Mouse (Mus musculus) MEL (cell line): Measurements from ENCODE around the gene Rnaseh2b. TPM values are rescaled to one million over a fixed set of nuclear protein-coding genes. Genes with fewer than 3 reads are reported as not detected.
A peak's percentile ranks its signal among the peaks of the same experiment; 100 is the strongest.

Experiments used
- DNase-seq: peaks from one replicate; pipeline ENCODE4 v3.0.0; 2011; ENCODE audit warnings: low read depth, low spot score
- H3K27ac ChIP-seq: 2 replicates; pipeline ENCODE4 v1.5.1; 2012; ENCODE audit warnings: low read depth, mild to moderate bottlenecking, control low read depth, low read length, moderate library complexity; ENCODE audit not compliant: control insufficient read depth
- H3K27me3 ChIP-seq, 2 experiments: fragments of 150-350 bp in 1 of 2; sonication (generic) in 1 of 2; 2 replicates each; pipeline ENCODE4 v1.6.1; 2012; ENCODE audit warnings: low read length in 2 of 2, mild to moderate bottlenecking in 2 of 2, improper control_type of control experiment in 1 of 2, moderate library complexity in 1 of 2; ENCODE audit not compliant: insufficient read depth in 2 of 2, control insufficient read depth in 1 of 2
- H3K36me3 ChIP-seq, 2 experiments: 2 replicates each; pipeline ENCODE4 v1.6.1; 2012 to 2014; ENCODE audit warnings: low read length in 2 of 2, improper control_type of control experiment in 1 of 2, inconsistent platforms in 1 of 2, mild to moderate bottlenecking in 1 of 2; ENCODE audit not compliant: insufficient read depth in 2 of 2, control insufficient read depth in 1 of 2
- H3K4me1 ChIP-seq, 2 experiments: fragments of 150-350 bp in 1 of 2; sonication (generic) in 1 of 2; 2 replicates each; pipeline ENCODE4 v1.6.1; 2012; ENCODE audit warnings: low read length in 2 of 2, improper control_type of control experiment in 1 of 2, mild to moderate bottlenecking in 1 of 2; ENCODE audit not compliant: insufficient read depth in 2 of 2, control insufficient read depth in 1 of 2
- H3K4me3 ChIP-seq, 2 experiments: fragments of 150-350 bp in 1 of 2; sonication (generic) in 1 of 2; 2 replicates each; pipeline ENCODE4 v1.5.1; 2012; ENCODE audit warnings: low read depth in 2 of 2, low read length in 2 of 2, mild to moderate bottlenecking in 2 of 2, moderate library complexity in 2 of 2, control low read depth in 1 of 2, improper control_type of control experiment in 1 of 2; ENCODE audit not compliant: control insufficient read depth in 1 of 2, insufficient read depth in 1 of 2
- H3K79me2 ChIP-seq: 2 replicates; pipeline ENCODE4 v1.6.1; 2012; ENCODE audit warnings: mild to moderate bottlenecking, low read length, moderate library complexity; ENCODE audit not compliant: control insufficient read depth, poor library complexity, insufficient read depth
- H3K9ac ChIP-seq: 2 replicates; pipeline ENCODE4 v1.6.1; 2012; ENCODE audit warnings: low read depth, mild to moderate bottlenecking, control low read depth, low read length, moderate library complexity; ENCODE audit not compliant: control insufficient read depth, poor library complexity, severe bottlenecking
- H3K9me3 ChIP-seq: fragments of 150-350 bp; sonication (generic); replicated peaks from 2 replicates; pipeline ENCODE4 v1.6.1; 2012; ENCODE audit warnings: mild to moderate bottlenecking, low read length, improper control_type of control experiment, moderate library complexity; ENCODE audit not compliant: insufficient read depth
- BHLHE40 ChIP-seq: IDR thresholded peaks from 2 replicates; pipeline ENCODE4 v1.6.1; 2012; ENCODE audit warnings: low read depth, mild to moderate bottlenecking, inconsistent platforms, low read length, improper control_type of control experiment, borderline replicate concordance
- E2F4 ChIP-seq: IDR thresholded peaks from 2 replicates; pipeline ENCODE4 v1.6.1; 2011; ENCODE audit warnings: low read depth, low read length, improper control_type of control experiment, borderline replicate concordance
- KAT2A ChIP-seq: conservative IDR thresholded peaks from 2 replicates; pipeline ENCODE4 v1.6.1; 2012; ENCODE audit warnings: low read depth, low read length, improper control_type of control experiment, inconsistent platforms
- MXI1 ChIP-seq: IDR thresholded peaks from 2 replicates; pipeline ENCODE4 v1.6.1; 2011; ENCODE audit warnings: mild to moderate bottlenecking, low read depth, low read length, improper control_type of control experiment
- NRF1 ChIP-seq: IDR thresholded peaks from 2 replicates; pipeline ENCODE4 v1.6.1; 2014; ENCODE audit warnings: low read depth, mild to moderate bottlenecking, inconsistent platforms, low read length, improper control_type of control experiment, moderate library complexity; ENCODE audit not compliant: poor library complexity, insufficient read depth, severe bottlenecking
- SMC3 ChIP-seq: IDR thresholded peaks from 2 replicates; pipeline ENCODE4 v1.6.1; 2011; ENCODE audit warnings: low read depth, low read length, improper control_type of control experiment
- TAL1 ChIP-seq: IDR thresholded peaks from 2 replicates; pipeline ENCODE4 v1.6.1; 2012; ENCODE audit warnings: mild to moderate bottlenecking, inconsistent platforms, low read length, moderate library complexity, mixed read lengths
- TCF12 ChIP-seq: IDR thresholded peaks from 2 replicates; pipeline ENCODE4 v1.6.1; 2014; ENCODE audit warnings: low read depth, mild to moderate bottlenecking, inconsistent platforms, low read length, improper control_type of control experiment, moderate library complexity
- USF1 ChIP-seq: IDR thresholded peaks from 2 replicates; pipeline ENCODE4 v1.6.1; 2014; ENCODE audit warnings: low read depth, mild to moderate bottlenecking, inconsistent platforms, low read length, improper control_type of control experiment, moderate library complexity
- USF2 ChIP-seq, 2 experiments: IDR thresholded peaks; 2 replicates each; pipeline ENCODE4 v1.6.1; 2011 to 2012; ENCODE audit warnings: improper control_type of control experiment in 2 of 2, low read length in 2 of 2, borderline replicate concordance in 1 of 2, inconsistent platforms in 1 of 2, low read depth in 1 of 2, mild to moderate bottlenecking in 1 of 2; ENCODE audit not compliant: insufficient read depth in 1 of 2
- ZMIZ1 ChIP-seq: IDR thresholded peaks from 2 replicates; pipeline ENCODE4 v1.6.1; 2012; ENCODE audit warnings: low read depth, mild to moderate bottlenecking, inconsistent platforms, low read length, improper control_type of control experiment, moderate library complexity
- ZNF384 ChIP-seq: IDR thresholded peaks from 2 replicates; pipeline ENCODE4 v1.6.1; 2012; ENCODE audit warnings: low read depth, mild to moderate bottlenecking, inconsistent platforms, low read length, improper control_type of control experiment
- polyA plus RNA-seq, 2 experiments: library from polyadenylated mRNA; stranded (reverse) in 1 of 2; unstranded in 1 of 2; fragments of >175 nt in 1 of 2; fragments of >200 nt in 1 of 2; gene quantifications; 2 replicates each; pipeline versions ENCODE4 v1.2.1 to v1.2.4; 2012; ENCODE audit warnings: low replicate concordance in 2 of 2, low read depth in 1 of 2; ENCODE audit not compliant: insufficient read length in 2 of 2, insufficient read depth in 1 of 2, missing spikeins in 1 of 2
- total RNA-seq: library from RNA; depleted of rRNA; stranded (reverse); fragments of 300-350 nt; gene quantifications from 2 replicates; pipeline ENCODE4 v1.2.3, GENCODE M21; 2012

The Rnaseh2b gene
- total and polyA plus RNA-seq, 3 experiments = 50.2 to 412 (median 88.2) TPM

GRCm38 (mm10) chr14:62380606-62381005 is 88.2 kb downstream of the Rnaseh2b start:
- Histone ChIP-seq H3K9ac (no peak overlapping the region), H3K4me1 (no peaks in the 10 kb centered on the region), H3K36me3 (no peaks in the 10 kb centered on the region; a peak in 1 of 4 replicates), H3K4me3 (no peak overlapping the region), H3K9me3 (no peaks in the 10 kb centered on the region), H3K27ac (no peak overlapping the region), H3K79me2 (no peaks in the 10 kb centered on the region), H3K27me3 (no peaks in the 10 kb centered on the region)
- peak; percentile 14 for DNase-seq
- TF ChIP-seq NRF1 (peak; percentile 40; the same call in 1 of the 2 replicates), ZNF384 (no peak)

DNA sequence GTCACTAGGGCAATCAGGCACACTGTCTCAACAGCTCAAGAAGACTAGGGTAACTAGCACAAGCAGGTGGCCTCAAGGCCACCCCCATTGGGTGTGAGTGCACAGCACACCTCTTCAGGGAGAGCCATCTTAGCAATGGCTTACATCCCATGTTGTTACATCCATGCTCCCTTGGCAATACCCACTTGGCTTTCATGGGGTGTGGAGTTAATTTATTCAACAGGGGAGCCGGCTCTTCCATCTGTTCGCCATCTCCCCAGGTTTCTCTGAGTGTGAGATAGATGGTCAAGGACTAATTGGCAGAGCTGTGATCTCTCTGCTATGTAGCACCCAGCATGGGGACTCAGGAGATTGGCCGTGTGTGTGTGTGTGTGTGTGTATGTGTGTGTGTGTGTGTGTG is 90.7 kb downstream of the Rnaseh2b start:
- H3K4me1 ChIP-seq = no peaks in the 10 kb centered on the region
- no peak for DNase-seq

GRCm38 (mm10) chr14:62383786-62384299 is 91.5 kb downstream of the Rnaseh2b start:
- no peaks in the 10 kb centered on the region for H3K4me1 ChIP-seq
- no peak overlapping the region for H3K4me3 ChIP-seq
- H3K27me3 ChIP-seq = no peaks in the 10 kb centered on the region
- no peaks in the 10 kb centered on the region for H3K9me3 ChIP-seq
- no peak overlapping the region for H3K9ac ChIP-seq
- no peaks in the 10 kb centered on the region for H3K36me3 ChIP-seq
- H3K79me2 ChIP-seq = no peaks in the 10 kb centered on the region
- TF ChIP-seq SMC3 (no peak), KAT2A (no peak), NRF1 (no peak), BHLHE40 (no peak), USF2 (IDR thresholded peaks at IDR 0.05; ENCODE audit: borderline replicate concordance in 1 of 2, insufficient read depth in 1 of 2, low read depth in 1 of 2, low read length in 2 of 2) (no peak), MXI1 (no peak), E2F4 (no peak), ZNF384 (no peak), USF1 (no peak), ZMIZ1 (no peak), TAL1 (no peak), TCF12 (no peak)
- TF ChIP-seq, all 39 proteins: peak for 0
- no peak for DNase-seq
- no peak overlapping the region for H3K27ac ChIP-seq

More for the DNA sequence above, 90.7 kb downstream of the Rnaseh2b start:
- Histone ChIP-seq H3K27ac (no peak overlapping the region), H3K27me3 (no peaks in the 10 kb centered on the region), H3K9ac (no peak overlapping the region), H3K79me2 (no peaks in the 10 kb centered on the region), H3K9me3 (no peaks in the 10 kb centered on the region), H3K4me3 (no peak overlapping the region), H3K36me3 (no peaks in the 10 kb centered on the region)
- no peak for TF ChIP-seq E2F4
